Mouse (Mus musculus) layer of hippocampus, postnatal 14 days (tissue): ENCODE data around the gene Hoxc13. TPM values are rescaled to one million over a fixed set of nuclear protein-coding genes. Genes with fewer than 3 reads are reported as not detected.

Experiments
- DNase-seq, 2 experiments: peaks; one replicate each; pipeline ENCODE4 v3.0.0; 2021 to 2022; ENCODE audit warnings: low spot score in 2 of 2, mixed read lengths in 1 of 2
- long read RNA-seq, 2 experiments: library from polyadenylated mRNA; stranded (forward); transcript quantifications; one replicate each; pipeline ENCODE4 v2.0.0; 2021
- total RNA-seq, 2 experiments: library from RNA; stranded (reverse); gene quantifications; 2 replicates each; pipeline ENCODE4 v1.2.3; 2021

Hoxc13 gene
- not detected for total RNA-seq
- long read RNA-seq, experiment 1: 0 reads
- long read RNA-seq, experiment 2: 0 reads

GRCm38 (mm10) chr15:102921053-102922011 lies at the start of gene Hoxc13:
TSS of gene Hoxc13 (plus strand) at chr15:102921103.
- no peak for DNase-seq

GRCm38 (mm10) chr15:102885803-102886202 lies 35.1 kb upstream of the Hoxc13 start:
- no peak for DNase-seq

- no peak for DNase-seq
These were observed 25.8 kb upstream of the Hoxc13 start for GRCm38 (mm10) chr15:102895115-102895514.

DNA sequence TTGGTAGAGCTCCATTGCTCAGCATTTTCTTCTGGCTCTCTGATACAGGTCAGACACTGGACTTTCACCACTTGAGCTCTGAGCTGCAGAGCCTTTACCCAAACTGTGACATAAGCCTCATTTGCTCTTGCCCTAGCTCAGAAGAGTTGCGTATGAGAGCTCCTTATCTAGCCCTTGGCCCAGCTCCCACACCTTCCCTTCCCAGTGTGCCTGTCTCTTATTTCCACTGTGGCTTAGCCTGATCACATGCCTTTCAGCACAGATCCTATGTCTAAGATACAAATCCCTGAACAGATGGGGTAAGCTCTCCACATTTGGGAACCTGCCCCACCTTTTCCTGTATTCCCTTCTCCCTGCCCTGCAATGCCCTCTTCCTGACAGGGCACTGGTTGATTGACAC lies 16.0 kb upstream of the Hoxc13 start:
- no peak for DNase-seq

- no peak for DNase-seq
These were observed 11.4 kb upstream of the Hoxc13 start for GRCm38 (mm10) chr15:102909536-102909935.

DNA sequence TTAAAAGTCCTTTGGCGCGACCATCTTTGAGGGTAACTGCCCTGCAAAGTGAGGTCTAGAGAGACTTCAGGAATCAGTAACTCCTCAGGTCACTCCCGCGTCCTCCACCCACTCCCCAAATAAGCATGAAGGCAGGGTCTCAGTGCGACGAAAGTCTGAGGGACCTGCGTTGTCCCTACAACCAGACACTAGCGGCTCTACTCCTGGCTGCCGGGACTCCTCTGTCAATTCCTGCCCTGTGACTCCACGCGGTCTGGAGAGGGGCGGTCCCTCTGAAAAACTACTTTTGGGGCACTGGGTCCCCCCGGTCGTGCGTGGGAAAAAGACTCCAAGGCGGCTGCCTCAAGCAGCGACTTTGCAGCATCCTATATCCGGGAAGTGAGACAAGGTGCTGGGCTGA lies 10.9 kb upstream of the Hoxc13 start:
- no peak for DNase-seq

GRCm38 (mm10) chr15:102910496-102911095 lies 10.3 kb upstream of the Hoxc13 start:
- DNase-seq: no peak

- no peak for DNase-seq
These were observed 7.8 kb upstream of the Hoxc13 start for GRCm38 (mm10) chr15:102913038-102913585.

GRCm38 (mm10) chr15:102917972-102918572 lies 2.8 kb upstream of the Hoxc13 start:
- DNase-seq: no peak

GRCm38 (mm10) chr15:102918611-102919265 lies 2.2 kb upstream of the Hoxc13 start:
- DNase-seq: no peak

- no peak for DNase-seq
These were observed 1.3 kb upstream of the Hoxc13 start for GRCm38 (mm10) chr15:102919336-102920180.

GRCm38 (mm10) chr15:102920619-102921018 lies 284 bp upstream of the Hoxc13 start:
- no peak for DNase-seq

DNA sequence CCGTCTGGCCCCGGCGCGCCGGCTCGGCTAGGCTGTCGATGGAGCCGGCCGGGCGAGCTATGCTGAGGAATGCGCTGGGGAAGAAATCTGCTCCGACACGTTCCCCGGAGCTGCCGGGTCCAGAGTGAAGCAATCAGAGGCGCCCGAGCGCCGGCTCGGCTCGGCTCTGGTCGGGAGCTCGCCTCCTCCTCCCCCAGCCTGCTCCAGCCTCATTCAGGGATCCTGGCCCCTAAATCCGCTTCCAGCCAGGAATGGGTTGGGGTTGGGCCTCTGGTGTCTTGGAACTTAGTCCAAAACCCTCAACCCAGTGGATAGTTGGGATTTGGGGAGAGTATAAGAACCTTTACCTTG lies 1.1 kb downstream of the Hoxc13 start:
- no peak for DNase-seq

DNA sequence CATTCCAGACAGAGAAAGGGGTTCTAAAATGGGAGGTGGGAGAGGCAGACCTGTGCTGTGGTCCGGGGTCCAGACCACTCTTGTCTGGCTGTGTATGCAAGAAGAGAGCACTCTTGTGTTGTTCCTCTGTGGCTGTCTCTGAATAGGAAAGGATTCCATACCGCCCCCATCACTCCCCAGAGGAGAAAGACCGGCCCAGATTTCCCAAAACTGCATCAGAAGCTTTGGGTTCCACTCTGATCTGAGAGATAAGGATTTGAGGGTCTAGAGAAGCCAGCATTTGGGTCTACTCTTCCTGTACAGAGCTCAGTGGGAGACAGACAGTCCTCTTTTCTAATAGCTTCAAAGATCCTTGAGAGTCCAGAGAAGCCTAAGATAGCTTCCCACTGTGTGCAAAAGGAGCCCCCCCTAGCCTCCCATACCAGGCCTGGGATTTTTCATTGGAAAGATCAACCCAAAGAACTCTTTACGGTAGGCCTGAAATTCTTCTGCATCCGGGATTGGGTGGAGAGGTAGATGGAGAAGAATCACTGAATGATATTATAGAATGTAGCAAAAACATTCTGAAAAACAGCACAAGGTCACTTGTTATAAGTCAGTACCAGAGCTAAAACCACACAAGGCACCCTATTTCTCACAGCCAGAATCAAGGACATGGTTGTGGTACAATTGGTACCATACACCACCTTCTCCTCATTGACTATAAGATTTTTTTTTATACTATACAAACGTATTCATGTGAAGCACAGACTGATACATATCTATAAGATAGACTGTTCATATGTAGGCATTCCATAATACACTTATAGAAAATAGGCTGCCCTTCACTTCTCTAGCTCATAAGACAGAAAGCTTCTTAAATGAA lies 2.0 kb downstream of the Hoxc13 start:
- DNase-seq: no peak

DNA sequence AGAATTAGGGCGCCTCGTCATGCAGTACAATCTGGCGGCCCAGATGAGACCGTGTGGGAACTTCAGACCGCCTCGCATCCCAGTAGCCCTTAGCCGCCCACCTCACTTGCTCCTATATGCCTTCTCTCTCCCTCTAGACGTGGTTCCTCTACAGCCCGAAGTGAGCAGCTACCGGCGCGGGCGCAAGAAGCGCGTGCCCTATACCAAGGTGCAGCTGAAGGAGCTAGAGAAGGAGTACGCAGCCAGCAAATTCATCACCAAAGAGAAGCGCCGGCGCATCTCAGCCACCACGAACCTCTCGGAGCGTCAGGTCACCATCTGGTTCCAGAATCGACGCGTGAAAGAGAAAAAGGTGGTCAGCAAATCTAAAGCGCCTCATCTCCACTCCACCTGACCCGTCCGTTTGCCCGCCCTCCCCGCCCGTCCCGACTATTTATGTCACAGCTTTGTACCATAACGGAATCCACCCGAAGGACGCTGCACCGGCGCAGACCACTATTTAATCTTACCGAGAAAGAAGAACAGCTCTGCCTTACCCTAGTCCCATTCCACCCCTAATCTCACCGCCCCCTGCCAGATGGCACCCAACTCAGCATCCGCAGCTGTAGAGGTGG lies 6.2 kb downstream of the Hoxc13 start:
- DNase-seq: no peak

- DNase-seq: no peak
These were observed 10.9 kb downstream of the Hoxc13 start for GRCm38 (mm10) chr15:102931706-102932358.

GRCm38 (mm10) chr15:102934438-102934837 lies 13.5 kb downstream of the Hoxc13 start:
- no peak for DNase-seq

DNA sequence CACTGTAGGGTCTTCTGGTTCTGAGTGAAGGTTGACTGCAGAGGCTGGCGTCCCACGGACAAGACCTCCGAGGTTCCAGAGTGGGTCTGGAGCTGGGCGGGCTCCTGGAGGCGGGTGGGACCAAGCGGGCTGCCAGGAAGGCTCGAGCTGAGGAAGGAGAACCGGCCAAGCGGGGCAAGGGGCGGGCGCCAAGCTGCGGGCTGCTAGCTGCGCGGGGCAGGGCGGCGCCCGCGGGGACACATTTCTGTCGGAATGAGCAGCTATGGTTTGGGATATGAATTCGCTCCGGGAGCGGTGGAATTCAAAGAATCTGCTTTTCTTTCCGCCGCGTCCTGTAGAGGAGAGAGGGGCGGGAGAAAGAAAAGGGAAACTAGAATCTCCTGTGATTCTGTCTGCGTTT lies 14.0 kb downstream of the Hoxc13 start:
- DNase-seq: no peak
